Mouse (Mus musculus) cerebellum, adult (tissue): ENCODE measurements at regions not wholly inside any gene's neighbourhood (a gene's known extent, or its start where the extent isn't known, plus 50 kb on each side); places are given as distances from the start of the nearest gene placed in this dataset.

Experiments used
- ATAC-seq: cut with Nextera tagmentation; 2 replicates; pipeline ENCODE4 v1.9.2; 2017; ENCODE audit warnings: mild to moderate bottlenecking, moderate library complexity, mixed read lengths; ENCODE audit not compliant: insufficient number of reproducible peaks, low FRiP score, low TSS enrichment

DNA sequence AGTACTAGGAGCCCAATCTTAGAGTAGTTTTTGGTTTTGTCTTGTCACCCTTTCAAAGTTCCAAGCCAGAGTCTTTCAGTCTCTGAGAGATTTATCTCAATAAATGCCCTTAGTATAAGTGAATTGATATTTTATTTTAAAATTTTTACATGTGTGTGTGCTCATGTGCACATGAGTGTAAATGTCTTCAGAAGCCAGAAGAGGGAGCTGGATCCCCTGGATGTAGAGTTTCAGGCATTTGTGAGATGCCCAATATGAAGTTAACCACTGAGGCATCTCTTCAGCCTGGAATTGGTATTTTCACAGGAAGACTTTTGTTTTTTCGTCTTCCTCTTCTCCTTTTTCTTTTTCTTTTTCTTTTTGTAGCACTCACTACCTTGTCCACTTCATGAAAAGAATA lies 262.3 kb upstream of the Eif4g2 start:
- no peak for ATAC-seq

DNA sequence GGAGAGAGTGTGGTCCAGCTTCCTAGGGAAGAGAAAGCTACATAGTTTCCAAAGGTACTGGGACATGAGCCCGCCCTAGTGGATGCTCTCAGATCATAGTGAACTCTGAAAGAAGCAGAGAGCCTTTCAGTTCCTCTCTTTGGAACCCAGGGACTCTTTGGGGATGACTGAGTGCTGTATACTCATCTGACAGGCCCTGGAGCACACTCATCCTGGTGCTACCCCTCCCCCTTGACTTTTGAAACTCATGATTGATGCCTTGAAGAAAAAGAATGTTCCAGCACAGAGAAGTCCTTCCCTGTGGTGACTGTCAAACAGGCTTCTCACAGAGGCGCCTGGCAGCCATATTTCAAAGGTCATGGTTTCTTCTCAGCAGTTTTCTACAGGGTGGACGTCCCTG lies 254.2 kb upstream of the Eif4g2 start:
- ATAC-seq, result no peak

DNA sequence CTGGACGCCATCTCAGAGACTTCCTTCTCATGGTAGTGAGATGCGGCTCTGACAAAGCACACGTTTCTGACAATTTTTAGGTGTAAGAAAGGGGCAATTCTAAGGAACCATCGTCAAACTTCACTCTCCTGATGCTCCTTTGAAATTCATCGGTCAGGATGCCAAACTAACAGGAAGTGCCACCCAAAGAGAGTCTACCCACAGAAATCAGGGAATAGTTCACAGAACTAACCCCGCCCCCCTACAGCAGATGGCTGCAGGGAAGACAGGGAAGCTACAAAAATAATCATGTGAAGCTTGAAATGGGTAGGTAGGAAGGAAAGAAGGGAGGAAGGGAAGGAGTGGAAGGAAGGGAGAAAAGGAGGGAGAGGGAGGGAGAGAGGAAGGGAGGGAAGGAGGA lies 240.1 kb upstream of the Eif4g2 start:
- no peak for ATAC-seq

DNA sequence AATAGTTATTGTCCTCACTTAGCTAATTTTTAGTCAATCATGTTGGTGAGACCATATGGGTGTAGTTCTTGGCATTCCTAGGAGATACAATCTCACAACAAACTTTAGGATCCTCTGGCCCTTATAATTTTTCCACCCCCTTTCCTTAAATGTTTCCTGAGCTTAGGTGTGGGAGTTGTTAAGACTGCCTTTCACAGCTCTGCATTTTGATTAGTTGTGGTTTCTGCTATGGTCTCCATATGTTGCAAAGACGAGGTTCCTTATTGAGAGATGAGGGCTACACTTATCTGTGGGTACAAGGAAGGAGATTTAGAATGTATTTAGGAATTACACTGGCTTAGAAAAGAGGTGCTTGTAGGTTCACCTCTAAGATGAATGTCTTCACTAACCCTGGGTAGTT lies 237.1 kb upstream of the Eif4g2 start:
- ATAC-seq, result no peak

DNA sequence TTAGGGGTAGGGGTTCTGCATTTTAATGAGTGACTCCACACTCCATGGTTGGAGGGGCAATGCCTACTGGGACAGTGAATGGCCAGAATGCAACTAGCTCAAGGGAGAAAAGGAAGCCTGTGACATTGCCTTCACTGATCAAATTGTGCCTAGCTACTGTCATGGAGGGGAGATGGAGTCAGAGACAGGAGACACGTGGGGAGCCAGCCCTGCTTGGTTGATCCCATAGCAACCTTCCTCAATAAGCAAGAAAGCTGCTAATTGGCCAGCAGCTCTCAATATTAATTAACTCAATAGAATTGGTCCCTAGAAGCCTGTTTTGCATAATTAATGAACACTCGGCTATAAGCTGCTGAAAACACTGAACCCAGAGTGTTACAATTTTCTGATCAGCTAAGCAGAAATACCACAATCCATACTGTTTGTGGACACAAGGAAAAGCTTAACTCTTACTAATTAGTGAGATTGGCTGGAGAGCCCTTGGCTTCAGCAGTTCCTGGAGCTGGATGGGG lies 233.7 kb upstream of the Eif4g2 start:
- no peak for ATAC-seq

DNA sequence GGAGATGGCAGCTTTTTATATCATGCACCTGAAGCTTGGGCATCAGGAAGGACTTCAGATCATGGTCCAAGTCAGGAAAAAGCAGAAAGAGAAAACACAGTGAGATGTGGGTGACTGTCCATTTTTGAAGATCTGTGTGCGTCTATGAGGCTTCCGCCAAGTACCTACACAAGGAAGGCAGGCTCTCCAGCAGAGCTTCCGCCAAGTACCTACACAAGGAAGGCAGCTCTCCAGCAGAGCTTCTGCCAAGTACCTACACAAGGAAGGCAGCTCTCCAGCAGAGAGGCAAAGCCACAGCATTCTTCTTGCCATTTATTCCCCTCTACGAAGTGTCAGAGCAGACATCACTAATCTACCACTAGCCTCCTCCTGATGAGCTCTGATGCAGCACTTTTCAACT lies 231.1 kb upstream of the Eif4g2 start:
- no peak for ATAC-seq

DNA sequence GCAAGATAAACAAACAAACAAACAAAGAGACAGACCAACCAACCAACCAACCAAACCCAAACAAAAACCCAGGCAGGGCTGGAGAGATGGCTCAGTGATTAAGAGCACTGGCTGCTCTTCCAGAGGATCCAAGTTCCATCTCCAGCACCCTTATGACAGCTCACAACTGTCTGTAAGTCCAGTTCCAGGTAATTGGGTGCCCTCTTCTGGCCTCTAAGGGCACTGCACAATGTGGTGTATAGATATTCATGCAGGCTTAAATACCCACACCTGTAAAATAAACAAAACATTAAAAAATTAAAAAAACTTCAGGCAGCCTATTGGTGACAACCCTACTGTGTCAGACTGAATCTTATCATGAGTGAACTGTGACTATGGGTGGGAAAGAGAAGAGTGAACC lies 222.4 kb upstream of the Eif4g2 start:
- ATAC-seq, result no peak

DNA sequence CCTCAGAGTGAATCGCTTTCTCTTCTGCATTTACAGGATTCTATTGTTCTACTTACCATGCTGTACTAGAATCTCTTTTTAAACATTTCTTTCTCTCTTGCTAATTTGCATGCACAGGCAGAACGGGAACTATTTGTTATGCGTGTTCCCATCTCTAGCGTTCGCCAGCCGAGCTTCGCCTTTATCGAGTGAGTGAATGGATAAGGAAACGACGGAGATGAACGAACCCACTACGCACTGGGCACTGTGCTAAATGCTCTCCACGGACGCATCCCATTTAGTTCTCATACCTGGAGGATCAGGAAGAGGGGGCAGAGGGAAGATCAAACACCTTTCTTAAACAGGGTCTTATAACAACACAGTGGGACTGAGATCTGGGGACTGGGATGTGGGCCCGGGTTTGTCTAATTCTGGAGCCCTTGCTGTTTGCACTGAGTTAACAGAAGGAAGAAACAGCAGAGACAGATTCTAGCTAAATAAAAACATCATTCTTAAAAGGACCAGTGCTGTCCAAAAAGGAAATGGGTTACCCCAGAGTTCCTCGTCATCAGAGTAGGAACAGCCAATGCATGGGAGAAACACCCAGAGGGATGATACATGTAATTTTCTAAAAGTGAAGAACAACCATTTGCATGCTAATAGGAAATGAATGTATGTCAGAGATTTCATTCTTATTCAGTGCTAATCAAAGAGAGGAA lies 219.1 kb upstream of the Eif4g2 start:
- ATAC-seq, result no peak

DNA sequence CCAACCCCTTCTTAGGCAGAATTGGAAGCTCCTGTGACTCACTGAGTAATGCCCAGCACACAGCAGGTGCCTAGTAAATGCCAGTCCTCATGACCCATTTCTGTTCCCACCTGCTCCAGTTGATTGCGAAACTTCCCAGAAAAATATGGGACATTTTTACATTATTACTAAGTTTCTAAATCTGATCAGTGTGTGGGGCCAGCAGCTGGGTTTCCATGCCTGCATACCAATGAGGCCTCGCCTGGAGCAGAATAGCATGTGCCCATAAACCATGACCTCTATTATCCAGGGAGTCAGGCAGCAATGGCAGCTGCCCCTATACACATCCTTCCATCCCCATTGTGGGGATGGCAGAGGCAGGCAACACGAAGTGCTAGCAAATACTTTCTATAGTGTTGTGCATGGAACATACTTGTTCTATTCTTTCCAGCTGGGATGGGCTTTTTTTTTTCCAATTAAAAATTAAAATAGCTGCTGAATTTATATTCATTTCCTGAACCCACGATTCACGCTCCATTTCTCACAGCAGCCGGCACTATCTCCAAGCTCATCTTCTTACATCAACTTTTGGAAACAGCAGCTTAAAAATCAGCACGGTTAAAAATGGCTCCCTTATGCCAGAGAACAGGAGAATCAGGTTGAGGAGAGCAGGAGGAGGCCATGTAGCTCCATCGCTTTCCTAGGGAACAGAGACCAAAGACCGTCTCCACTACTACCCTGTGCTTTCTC lies 214.5 kb upstream of the Eif4g2 start:
- ATAC-seq, result peak; percentile 52; the same call in 1 of the 2 replicates

DNA sequence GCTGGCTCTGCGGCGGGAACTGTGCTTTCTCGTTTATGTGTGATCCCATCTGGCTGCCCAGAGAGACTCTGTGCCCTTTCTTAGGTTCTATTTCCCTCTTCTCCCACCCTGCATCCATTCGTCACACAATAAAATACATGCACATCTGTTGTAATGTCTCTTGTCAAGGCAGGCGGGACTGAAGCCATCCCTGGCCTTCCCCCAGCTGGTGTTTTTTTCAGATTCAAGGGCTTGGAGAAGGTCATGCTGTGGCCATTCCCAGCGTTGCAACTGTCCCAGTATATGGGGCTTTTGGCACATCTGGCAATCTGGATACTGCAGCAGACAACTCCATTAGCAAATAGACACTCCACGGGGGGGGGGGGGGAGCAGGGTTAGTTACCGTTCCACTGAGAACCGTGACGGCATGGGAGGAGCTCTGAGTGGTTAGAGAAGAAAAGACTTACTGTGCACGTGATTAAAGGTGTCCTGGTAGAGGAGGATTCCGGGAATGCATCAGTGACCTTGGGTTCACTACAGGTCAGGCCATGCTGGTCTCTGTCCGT lies 200.7 kb upstream of the Eif4g2 start:
- ATAC-seq, result no peak

DNA sequence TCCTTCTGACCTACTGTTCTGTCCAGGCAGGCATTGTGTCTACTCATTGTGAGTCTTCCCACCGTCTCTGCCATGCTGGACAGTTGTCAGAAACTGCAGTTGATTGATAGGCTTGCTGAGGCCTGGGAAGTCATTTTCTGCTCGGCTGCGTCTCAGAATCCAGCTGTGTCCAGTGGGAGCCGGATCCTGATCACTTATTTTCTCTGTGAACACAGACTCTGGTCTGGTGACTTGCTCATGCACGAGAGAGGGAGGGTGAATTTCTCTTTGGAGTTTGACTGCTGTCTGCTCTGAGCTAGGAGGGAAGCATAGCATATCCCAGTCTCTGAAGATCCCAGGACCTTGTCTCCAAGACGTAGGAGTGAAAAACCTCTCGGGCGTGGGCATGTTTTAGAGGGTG lies 199.5 kb upstream of the Eif4g2 start:
- no peak for ATAC-seq

DNA sequence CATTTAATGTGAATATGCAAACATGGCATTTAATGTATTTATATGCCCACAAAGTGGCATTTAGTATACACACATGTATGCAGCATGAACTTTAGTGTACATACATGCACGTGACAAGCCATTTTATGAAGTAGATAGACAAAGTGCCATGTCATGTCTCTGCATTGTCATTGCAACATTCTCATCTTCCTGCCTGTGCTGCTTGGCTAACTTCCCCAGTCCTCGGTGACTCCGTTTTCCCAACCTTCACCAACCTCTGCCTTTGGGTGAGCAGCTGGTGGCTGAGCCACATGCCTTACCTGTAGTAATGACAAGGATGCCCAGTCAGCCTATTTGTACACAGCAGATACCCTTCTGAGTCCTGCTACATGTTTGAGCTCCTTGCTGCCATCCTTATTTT lies 194.9 kb upstream of the Eif4g2 start:
- no peak for ATAC-seq

DNA sequence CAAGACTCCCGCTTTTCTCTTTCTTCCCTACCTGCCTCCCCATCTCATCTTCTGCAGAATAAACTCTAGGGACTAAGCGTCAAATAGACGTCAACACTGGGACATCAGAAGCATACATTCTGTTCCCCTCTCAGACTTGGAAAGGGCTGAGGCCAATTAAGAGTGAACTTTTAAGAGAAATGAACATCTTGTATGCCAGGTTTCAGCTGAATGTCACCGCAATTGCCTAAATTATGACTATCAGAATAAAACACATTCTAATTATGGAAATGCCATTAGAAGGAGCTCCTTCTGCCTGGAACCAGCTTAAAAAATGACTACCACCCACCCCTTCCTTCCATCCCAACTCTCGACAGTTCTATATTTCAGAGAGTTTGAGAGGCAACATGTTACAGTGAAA lies 191.0 kb upstream of the Eif4g2 start:
- no peak for ATAC-seq

DNA sequence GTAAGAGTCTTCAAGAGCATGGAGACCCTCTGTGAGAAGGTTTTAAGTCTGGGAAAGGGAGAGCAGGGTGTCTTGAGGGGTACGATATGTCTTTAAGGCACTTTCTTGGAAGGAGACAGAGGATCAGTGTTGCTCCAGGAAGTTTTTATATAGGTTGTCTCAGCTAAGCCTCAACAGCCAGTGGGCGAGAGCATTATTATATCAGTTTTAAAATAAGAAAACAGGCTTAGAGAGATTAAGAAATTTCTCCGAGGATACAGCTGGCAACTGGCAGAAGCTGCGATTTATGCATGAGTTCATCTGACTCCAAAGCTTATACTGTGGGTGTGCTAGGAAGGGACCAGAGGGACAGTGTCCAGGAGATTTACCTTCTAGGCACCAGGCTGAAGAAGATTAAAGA lies 188.0 kb upstream of the Eif4g2 start:
- ATAC-seq, result no peak

DNA sequence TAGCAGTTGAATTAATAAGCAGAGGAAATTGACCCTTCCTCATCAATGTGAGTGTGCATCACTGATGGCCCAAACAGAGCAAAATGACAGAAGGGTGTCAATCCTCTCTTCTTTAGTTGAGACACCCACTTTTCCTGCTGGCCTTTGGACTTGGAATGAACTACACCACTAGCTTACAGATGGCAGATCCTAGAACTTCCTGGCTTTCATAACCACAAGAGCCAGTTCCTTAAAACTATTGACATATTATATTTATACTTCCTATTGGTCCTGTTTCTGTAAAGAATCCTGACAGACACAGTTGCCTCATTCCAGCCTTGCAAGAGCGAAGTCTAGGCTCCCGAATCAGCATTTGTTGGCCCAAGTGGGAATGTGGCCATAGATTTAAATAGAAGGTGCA lies 185.4 kb upstream of the Eif4g2 start:
- no peak for ATAC-seq

DNA sequence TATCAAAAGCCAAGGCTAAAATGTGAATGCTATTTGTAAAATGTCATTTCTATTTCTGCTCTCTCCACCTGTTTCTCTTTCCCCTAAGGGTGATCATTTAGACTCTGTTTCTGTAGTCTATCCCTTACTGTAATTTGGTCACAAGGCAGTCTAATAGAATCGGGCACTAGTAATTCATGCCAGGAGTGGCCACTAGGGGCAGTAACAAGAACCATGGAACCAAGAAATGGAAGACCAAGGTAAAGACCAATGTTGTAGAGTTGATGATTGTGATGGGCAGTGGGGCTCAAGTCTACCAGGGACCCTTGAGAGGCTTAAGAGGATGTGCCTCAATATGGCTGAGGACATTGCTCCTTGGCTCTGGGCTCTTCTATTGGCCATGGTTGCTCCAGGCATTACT lies 180.5 kb upstream of the Eif4g2 start:
- ATAC-seq, result no peak

DNA sequence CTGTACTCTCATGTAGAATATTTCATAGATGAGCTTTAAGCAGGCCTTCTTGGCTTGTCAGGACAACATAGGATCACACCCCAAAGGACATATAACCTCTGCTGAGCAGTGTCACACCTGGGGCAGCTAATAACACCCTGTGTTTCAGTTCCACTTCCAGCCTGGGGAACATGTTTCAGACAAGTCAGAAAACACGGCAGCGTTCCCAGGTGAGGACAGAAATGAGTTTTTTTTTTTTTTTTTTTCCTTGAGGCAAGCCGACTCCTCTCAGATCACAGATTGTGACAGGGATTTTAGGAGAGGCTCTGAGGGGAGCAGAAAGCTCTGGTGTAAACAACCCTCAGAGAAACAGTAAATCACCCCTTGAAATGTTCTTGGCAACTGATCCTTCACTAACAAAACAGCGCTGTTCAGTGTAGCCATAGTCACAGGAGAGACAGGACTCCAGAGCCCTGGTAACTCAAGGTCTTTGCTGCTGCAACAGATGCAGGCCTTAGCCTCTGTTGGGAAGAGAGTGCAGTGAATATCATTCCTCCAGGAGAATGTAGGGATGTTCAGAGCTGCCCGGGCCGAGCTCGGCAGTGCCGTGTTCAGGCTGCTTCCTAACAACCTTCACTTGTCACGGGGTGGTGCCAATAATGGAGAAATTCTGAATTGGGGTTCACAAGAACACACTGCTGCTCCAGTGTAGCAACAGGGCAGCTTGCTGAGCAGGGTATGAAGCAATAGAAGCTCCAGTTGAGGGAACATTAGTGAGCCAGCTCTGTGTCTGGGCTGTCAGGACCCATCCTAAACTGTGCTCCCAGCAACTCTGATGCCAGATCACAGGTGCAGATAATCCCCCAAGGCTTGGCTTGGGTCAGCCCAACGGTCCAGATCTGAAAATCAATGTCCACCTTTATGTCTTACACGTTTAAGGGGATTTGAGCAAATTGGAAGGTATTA lies 177.1 kb upstream of the Eif4g2 start:
- ATAC-seq, result no peak

DNA sequence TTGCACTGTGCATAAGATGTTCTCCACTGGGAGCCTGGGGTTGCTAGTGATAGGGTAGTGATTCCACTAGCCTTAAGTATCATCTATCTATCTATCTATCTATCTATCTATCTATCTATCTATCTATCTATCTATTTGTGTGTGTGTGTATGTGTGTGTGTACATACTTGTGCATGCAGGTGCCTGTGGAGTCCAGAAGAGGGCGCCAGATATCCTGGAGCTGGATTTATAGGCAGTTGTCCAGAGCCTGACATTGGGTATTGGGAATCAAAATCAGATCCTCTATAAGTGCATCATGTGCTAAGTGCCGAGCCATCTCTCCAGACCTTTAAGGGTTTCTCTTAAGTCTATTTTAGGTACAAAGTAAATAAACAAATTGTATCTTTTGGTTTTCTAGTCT lies 175.0 kb upstream of the Eif4g2 start:
- ATAC-seq, result no peak

DNA sequence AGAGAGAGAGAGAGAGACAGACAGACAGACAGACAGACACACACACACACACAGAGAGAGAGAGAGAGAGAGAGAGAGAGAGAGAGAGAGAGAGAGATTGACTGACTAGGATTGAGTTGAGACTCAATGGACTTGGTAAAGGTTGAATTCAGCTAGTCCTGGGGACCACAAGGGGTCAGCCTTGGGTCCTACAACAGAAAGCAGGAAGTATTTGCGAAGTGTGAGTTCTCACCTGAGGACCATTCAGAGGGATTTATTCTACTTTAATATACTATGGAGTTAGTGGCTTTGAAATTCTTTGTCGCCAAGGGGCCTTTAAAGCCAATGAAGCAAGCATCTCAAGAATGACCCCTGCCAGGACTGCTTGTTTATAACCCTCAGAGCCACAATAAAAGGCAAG lies 173.4 kb upstream of the Eif4g2 start:
- no peak for ATAC-seq

DNA sequence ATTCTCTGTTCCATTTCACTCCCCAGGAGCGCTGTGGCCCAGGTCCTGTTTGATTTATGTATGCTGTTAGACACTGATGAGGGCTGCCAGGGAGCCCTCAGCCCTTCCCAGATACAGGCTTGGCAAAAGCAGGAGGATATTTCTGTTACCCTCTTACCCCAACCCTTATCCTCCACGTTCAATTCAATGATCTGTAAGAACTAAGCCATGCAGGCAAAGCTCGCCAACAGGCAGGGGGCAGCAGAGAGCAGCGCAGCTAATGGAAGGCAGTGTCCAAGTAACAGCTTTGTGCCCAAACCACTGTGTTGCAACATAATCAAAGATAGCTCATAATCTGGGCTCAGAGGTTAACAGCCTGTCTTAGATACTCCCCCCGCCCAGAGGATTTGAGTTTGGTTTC lies 166.8 kb upstream of the Eif4g2 start:
- no peak for ATAC-seq

DNA sequence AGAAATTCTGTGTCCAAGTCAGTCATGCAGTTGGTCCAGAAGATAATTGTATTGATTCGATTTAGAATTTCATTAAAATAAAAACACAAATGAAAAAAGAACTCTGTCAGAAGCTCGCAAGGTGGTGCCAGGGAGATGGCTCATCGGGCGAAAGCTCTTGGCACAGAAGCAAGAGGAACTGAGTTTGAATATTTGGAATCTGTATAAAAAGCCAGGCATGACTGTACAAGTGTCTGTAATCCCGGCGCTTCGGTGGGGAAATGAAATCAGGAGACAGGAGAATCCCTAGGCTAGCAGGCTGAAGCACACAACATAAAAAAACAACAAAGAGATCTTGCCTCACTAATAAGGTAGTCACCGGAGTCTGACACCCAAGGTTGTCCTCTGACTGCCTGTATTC lies 162.7 kb upstream of the Eif4g2 start:
- no peak for ATAC-seq
